Mouse (Mus musculus): ENCODE results near the gene Cln3. TPM values are rescaled to one million over a fixed set of nuclear protein-coding genes. Genes with fewer than 3 reads are reported as not detected.

The Cln3 gene
- 21.6 TPM for polyA plus RNA-seq (2015; fragmentation: Illumina TruSeq; extraction: RNeasy Lipid Tissue Mini Kit (QIAGEN cat#74804); ENCODE audit: low read depth, low replicate concordance)

GRCm38 (mm10) chr7:126585717-126586116 is at the start of gene Cln3:
Gene Cln3, minus strand, starts transcription at chr7:126585817.

GRCm38 (mm10) chr7:126630824-126631518 is 45.4 kb upstream of the Cln3 start, which contains the start of gene Nupr1:
Gene Nupr1, minus strand, starts transcription at chr7:126630861.

GRCm38 (mm10) chr7:126594862-126595561 is 9.4 kb upstream of the Cln3 start, which contains the start of gene Il27:
Gene Il27, minus strand, starts transcription at chr7:126594941.

GRCm38 (mm10) chr7:126584506-126584977 is 1.1 kb downstream of the Cln3 start, which contains the start of gene Apobr:
Gene Apobr, plus strand, starts transcription at chr7:126584942.

GRCm38 (mm10) chr7:126566094-126566765 is 19.4 kb downstream of the Cln3 start, which contains the start of gene Eif3c:
Gene Eif3c, minus strand, starts transcription at chr7:126566411.

Other genes with a start within 250 kb of the Cln3 start
- 1.1 TPM for gene Lat, start 216.2 kb downstream of the Cln3 start, polyA plus RNA-seq (2015; fragmentation: Illumina TruSeq; extraction: RNeasy Lipid Tissue Mini Kit (QIAGEN cat#74804); ENCODE audit: low read depth, low replicate concordance)
- 62.2 TPM for gene Spns1, start 208.4 kb downstream of the Cln3 start, polyA plus RNA-seq (2015; fragmentation: Illumina TruSeq; extraction: RNeasy Lipid Tissue Mini Kit (QIAGEN cat#74804); ENCODE audit: low read depth, low replicate concordance)
- 4.5 TPM for gene Nfatc2ip, start 189.1 kb downstream of the Cln3 start, polyA plus RNA-seq (2015; fragmentation: Illumina TruSeq; extraction: RNeasy Lipid Tissue Mini Kit (QIAGEN cat#74804); ENCODE audit: low read depth, low replicate concordance)
- not detected for gene Cd19, start 170.9 kb downstream of the Cln3 start, polyA plus RNA-seq (2015; fragmentation: Illumina TruSeq; extraction: RNeasy Lipid Tissue Mini Kit (QIAGEN cat#74804); ENCODE audit: low read depth, low replicate concordance)
- 11.4 TPM for gene Rabep2, start 157.1 kb downstream of the Cln3 start, polyA plus RNA-seq (2015; fragmentation: Illumina TruSeq; extraction: RNeasy Lipid Tissue Mini Kit (QIAGEN cat#74804); ENCODE audit: low read depth, low replicate concordance)
- 3.4 TPM for gene Atp2a1, start 122.7 kb downstream of the Cln3 start, polyA plus RNA-seq (2015; fragmentation: Illumina TruSeq; extraction: RNeasy Lipid Tissue Mini Kit (QIAGEN cat#74804); ENCODE audit: low read depth, low replicate concordance)
- 59.1 TPM for gene Sh2b1, start 110.4 kb downstream of the Cln3 start, polyA plus RNA-seq (2015; fragmentation: Illumina TruSeq; extraction: RNeasy Lipid Tissue Mini Kit (QIAGEN cat#74804); ENCODE audit: low read depth, low replicate concordance)
- gene Tufm, start 98.5 kb downstream of the Cln3 start, polyA plus RNA-seq (2015; fragmentation: Illumina TruSeq; extraction: RNeasy Lipid Tissue Mini Kit (QIAGEN cat#74804); ENCODE audit: low read depth, low replicate concordance), result 89.6 TPM
- gene Atxn2l, start 82.4 kb downstream of the Cln3 start, polyA plus RNA-seq (2015; fragmentation: Illumina TruSeq; extraction: RNeasy Lipid Tissue Mini Kit (QIAGEN cat#74804); ENCODE audit: low read depth, low replicate concordance), result 90.7 TPM
- 135 TPM for gene Eif3c, start 19.4 kb downstream of the Cln3 start, polyA plus RNA-seq (2015; fragmentation: Illumina TruSeq; extraction: RNeasy Lipid Tissue Mini Kit (QIAGEN cat#74804); ENCODE audit: low read depth, low replicate concordance)
- 0.80 TPM for gene Apobr, start 875 bp downstream of the Cln3 start, polyA plus RNA-seq (2015; fragmentation: Illumina TruSeq; extraction: RNeasy Lipid Tissue Mini Kit (QIAGEN cat#74804); ENCODE audit: low read depth, low replicate concordance)
- not detected for gene Il27, start 9.1 kb upstream of the Cln3 start, polyA plus RNA-seq (2015; fragmentation: Illumina TruSeq; extraction: RNeasy Lipid Tissue Mini Kit (QIAGEN cat#74804); ENCODE audit: low read depth, low replicate concordance)
- 19.3 TPM for gene Nupr1, start 45.0 kb upstream of the Cln3 start, polyA plus RNA-seq (2015; fragmentation: Illumina TruSeq; extraction: RNeasy Lipid Tissue Mini Kit (QIAGEN cat#74804); ENCODE audit: low read depth, low replicate concordance)
- 22.6 TPM for gene Sgf29, start 63.5 kb upstream of the Cln3 start, polyA plus RNA-seq (2015; fragmentation: Illumina TruSeq; extraction: RNeasy Lipid Tissue Mini Kit (QIAGEN cat#74804); ENCODE audit: low read depth, low replicate concordance)
- gene Sult1a1, start 90.6 kb upstream of the Cln3 start, polyA plus RNA-seq (2015; fragmentation: Illumina TruSeq; extraction: RNeasy Lipid Tissue Mini Kit (QIAGEN cat#74804); ENCODE audit: low read depth, low replicate concordance), result 21.5 TPM
- 64.2 TPM for gene Bola2, start 109.6 kb upstream of the Cln3 start, polyA plus RNA-seq (2015; fragmentation: Illumina TruSeq; extraction: RNeasy Lipid Tissue Mini Kit (QIAGEN cat#74804); ENCODE audit: low read depth, low replicate concordance)
- 14.6 TPM for gene Slx1b, start 110.0 kb upstream of the Cln3 start, polyA plus RNA-seq (2015; fragmentation: Illumina TruSeq; extraction: RNeasy Lipid Tissue Mini Kit (QIAGEN cat#74804); ENCODE audit: low read depth, low replicate concordance)
- gene Coro1a, start 122.0 kb upstream of the Cln3 start, polyA plus RNA-seq (2015; fragmentation: Illumina TruSeq; extraction: RNeasy Lipid Tissue Mini Kit (QIAGEN cat#74804); ENCODE audit: low read depth, low replicate concordance), result 136 TPM
- gene Mapk3, start 173.8 kb upstream of the Cln3 start, polyA plus RNA-seq (2015; fragmentation: Illumina TruSeq; extraction: RNeasy Lipid Tissue Mini Kit (QIAGEN cat#74804); ENCODE audit: low read depth, low replicate concordance), result 169 TPM
- gene Gdpd3, start 180.5 kb upstream of the Cln3 start, polyA plus RNA-seq (2015; fragmentation: Illumina TruSeq; extraction: RNeasy Lipid Tissue Mini Kit (QIAGEN cat#74804); ENCODE audit: low read depth, low replicate concordance), result 2.1 TPM
- gene Ypel3, start 191.1 kb upstream of the Cln3 start, polyA plus RNA-seq (2015; fragmentation: Illumina TruSeq; extraction: RNeasy Lipid Tissue Mini Kit (QIAGEN cat#74804); ENCODE audit: low read depth, low replicate concordance), result 387 TPM
- 1.5 TPM for gene Tbx6, start 195.7 kb upstream of the Cln3 start, polyA plus RNA-seq (2015; fragmentation: Illumina TruSeq; extraction: RNeasy Lipid Tissue Mini Kit (QIAGEN cat#74804); ENCODE audit: low read depth, low replicate concordance)
- 61.6 TPM for gene Ppp4c, start 206.7 kb upstream of the Cln3 start, polyA plus RNA-seq (2015; fragmentation: Illumina TruSeq; extraction: RNeasy Lipid Tissue Mini Kit (QIAGEN cat#74804); ENCODE audit: low read depth, low replicate concordance)
- 55.7 TPM for gene Fam57b, start 211.9 kb upstream of the Cln3 start, polyA plus RNA-seq (2015; fragmentation: Illumina TruSeq; extraction: RNeasy Lipid Tissue Mini Kit (QIAGEN cat#74804); ENCODE audit: low read depth, low replicate concordance)
- not detected for gene 4930451I11Rik, start 245.8 kb upstream of the Cln3 start, polyA plus RNA-seq (2015; fragmentation: Illumina TruSeq; extraction: RNeasy Lipid Tissue Mini Kit (QIAGEN cat#74804); ENCODE audit: low read depth, low replicate concordance)